Mouse (Mus musculus) brain, embryonic 14.5 days (tissue): ENCODE results near the gene Camta1.

Experiments used
- CTCF ChIP-seq: fragments of 200-500 bp; IDR thresholded peaks from 2 replicates; pipeline ENCODE4 v1.5.1; 2012; ENCODE audit warnings: inconsistent platforms, mild to moderate bottlenecking, moderate library complexity, borderline replicate concordance; ENCODE audit not compliant: insufficient read depth, insufficient read length; ENCODE audit errors: extremely low read depth
- POLR2A ChIP-seq: fragments of 200-500 bp; IDR thresholded peaks from 2 replicates; pipeline ENCODE4 v1.6.1; 2012; ENCODE audit warnings: mild to moderate bottlenecking, inconsistent platforms, borderline replicate concordance; ENCODE audit not compliant: poor library complexity, insufficient read depth, insufficient read length, severe bottlenecking; ENCODE audit errors: extremely low read depth

DNA sequence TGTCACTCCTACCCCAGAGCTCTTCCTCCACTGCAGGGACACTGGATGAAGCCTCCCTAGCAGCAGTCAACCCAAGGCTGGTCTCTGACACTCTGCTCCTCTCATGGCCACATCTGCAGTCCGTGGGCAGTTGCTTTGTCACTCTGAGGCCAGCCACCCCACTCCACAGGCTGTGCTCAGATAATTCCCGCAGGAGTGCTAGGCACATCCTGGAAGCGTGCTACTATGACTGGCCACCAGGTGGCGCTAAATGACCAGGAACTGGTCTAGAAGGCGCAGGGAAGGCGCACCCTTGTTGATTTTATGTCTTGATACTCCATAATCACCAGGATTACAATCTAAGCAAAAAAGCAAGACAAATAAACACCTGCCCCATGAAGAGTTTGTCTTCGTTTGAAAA is 704.8 kb downstream of the Camta1 start:
- peak; percentile 93 for TF ChIP-seq CTCF
- TF ChIP-seq POLR2A: no peak
